Mouse (Mus musculus): ENCODE results near the gene Gm42878. TPM values are rescaled to one million over a fixed set of nuclear protein-coding genes. Genes with fewer than 3 reads are reported as not detected.
A peak's percentile ranks its signal among the peaks of the same experiment; 100 is the strongest.
"Not testable (repeated sequence)": the region's sequence is repeated elsewhere in the genome, so short reads cannot be mapped to it uniquely, and the experiment has no call there.

Gm42878 gene
- polyA plus RNA-seq, 1 experiment from 2014 or later = not detected

GRCm38 (mm10) chr5:121525774-121526450 is 19.4 kb downstream of the Gm42878 start:
- ATAC-seq = no peak
- Histone ChIP-seq H3K27ac (no peak overlapping the region), H3K4me1 (no peaks in the 10 kb centered on the region), H3K4me3 (no peak overlapping the region), H3K9ac (no peak overlapping the region), H3K27me3 (replicated peaks) (no peaks in the 10 kb centered on the region), H3K9me3 (replicated peaks) (no peaks in the 10 kb centered on the region), H3K36me3 (peaks cover 88% of the 10 kb centered on the region), H3K4me2 (no peak overlapping the region)
- WGBS (ENCODE audit: insufficient replicate concordance) = 90% methylated on average over 14 of the region's 14 CpGs

GRCm38 (mm10) chr5:121519758-121520157 is 25.5 kb downstream of the Gm42878 start:
- 39% methylated on average over 12 of the region's 17 CpGs for WGBS (ENCODE audit: insufficient replicate concordance)
- H3K4me3 ChIP-seq; H3K4me1 ChIP-seq; H3K9me3 ChIP-seq (replicated peaks); H3K4me2 ChIP-seq; H3K9ac ChIP-seq; H3K27me3 ChIP-seq (replicated peaks); ATAC-seq; H3K27ac ChIP-seq: not testable (repeated sequence)
- H3K36me3 ChIP-seq = peaks cover 50% of the 10 kb centered on the region

- Histone ChIP-seq H3K4me3 (no peak overlapping the region), H3K36me3 (peaks cover 42% of the 10 kb centered on the region), H3K4me2 (no peak overlapping the region), H3K27ac (no peak overlapping the region), H3K27me3 (replicated peaks) (no peaks in the 10 kb centered on the region), H3K9me3 (replicated peaks) (no peaks in the 10 kb centered on the region), H3K9ac (no peak overlapping the region), H3K4me1 (no peaks in the 10 kb centered on the region)
- WGBS (ENCODE audit: insufficient replicate concordance) = 73% methylated on average over 9 of the region's 9 CpGs
- no peak for ATAC-seq
Observed at GRCm38 (mm10) chr5:121518983-121519382, 26.3 kb downstream of the Gm42878 start.

GRCm38 (mm10) chr5:121510009-121510408 is 35.3 kb downstream of the Gm42878 start:
- whole genome bisulfite sequencing (ENCODE audit: insufficient replicate concordance) = 68% methylated on average over 7 of the region's 7 CpGs
- Histone ChIP-seq H3K4me1 (no peaks in the 10 kb centered on the region), H3K27ac (no peak overlapping the region), H3K4me3 (no peak overlapping the region), H3K27me3 (replicated peaks) (0 out of 2 replicates have a peak, but pooled peaks cover 3% of the 10 kb centered on the region), H3K9ac (no peak overlapping the region), H3K36me3 (no peaks in the 10 kb centered on the region), H3K4me2 (no peak overlapping the region), H3K9me3 (replicated peaks) (no peaks in the 10 kb centered on the region)
- ATAC-seq = no peak

DNA sequence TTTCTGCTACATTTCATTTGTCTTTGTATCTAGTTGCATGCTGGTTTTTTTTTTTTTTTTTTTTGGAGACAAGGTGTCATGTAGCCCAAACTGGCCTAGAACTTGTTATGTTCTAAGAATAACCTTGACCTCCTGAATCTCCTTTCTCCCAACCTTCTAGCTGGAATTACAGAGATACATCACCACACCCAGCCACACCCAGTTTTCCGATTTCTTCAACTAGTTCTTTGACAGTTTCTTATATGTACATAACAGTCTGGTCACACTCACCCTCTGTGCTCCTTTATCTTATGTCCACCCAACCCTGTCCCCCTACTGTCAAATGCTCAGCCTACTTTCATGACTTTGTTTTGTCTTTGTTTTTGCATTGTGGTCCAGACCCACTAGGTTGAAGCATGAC is 38.4 kb downstream of the Gm42878 start:
- no peaks in the 10 kb centered on the region for H3K9me3 ChIP-seq (replicated peaks)
- no peak overlapping the region for H3K27ac ChIP-seq
- H3K4me2 ChIP-seq = no peak overlapping the region
- 38% methylated on average over 1 of the region's 1 CpGs for WGBS (ENCODE audit: insufficient replicate concordance)
- no peak overlapping the region for H3K4me3 ChIP-seq
- no peak for ATAC-seq
- no peak overlapping the region for H3K9ac ChIP-seq
- no peaks in the 10 kb centered on the region for H3K36me3 ChIP-seq
- 0 out of 2 replicates have a peak, but pooled peaks cover 3% of the 10 kb centered on the region for H3K27me3 ChIP-seq (replicated peaks)
- no peaks in the 10 kb centered on the region for H3K4me1 ChIP-seq

- H3K9ac ChIP-seq = no peak within 1 kb of the TSS
- no peak within 1 kb of the TSS for H3K4me2 ChIP-seq
- H3K27me3 ChIP-seq (replicated peaks) = peaks cover 4% of the 10 kb centered on the region; the same call in 1 of the 2 replicates
- H3K27ac ChIP-seq = no peak within 1 kb of the TSS
- 72% methylated on average over 3 of the region's 3 CpGs for WGBS (ENCODE audit: insufficient replicate concordance)
- no peaks in the 10 kb centered on the region for H3K9me3 ChIP-seq (replicated peaks)
- no peak for ATAC-seq
- peaks cover 14% of the 10 kb centered on the region for H3K4me1 ChIP-seq
- H3K36me3 ChIP-seq = no peaks in the 10 kb centered on the region
- H3K4me3 ChIP-seq = no peak within 1 kb of the TSS
Observed at GRCm38 (mm10) chr5:121503231-121503630, 42.1 kb downstream of the Gm42878 start, which contains the start of gene Adam1b. Gene Adam1b, minus strand, starts transcription at chr5:121503435.

DNA sequence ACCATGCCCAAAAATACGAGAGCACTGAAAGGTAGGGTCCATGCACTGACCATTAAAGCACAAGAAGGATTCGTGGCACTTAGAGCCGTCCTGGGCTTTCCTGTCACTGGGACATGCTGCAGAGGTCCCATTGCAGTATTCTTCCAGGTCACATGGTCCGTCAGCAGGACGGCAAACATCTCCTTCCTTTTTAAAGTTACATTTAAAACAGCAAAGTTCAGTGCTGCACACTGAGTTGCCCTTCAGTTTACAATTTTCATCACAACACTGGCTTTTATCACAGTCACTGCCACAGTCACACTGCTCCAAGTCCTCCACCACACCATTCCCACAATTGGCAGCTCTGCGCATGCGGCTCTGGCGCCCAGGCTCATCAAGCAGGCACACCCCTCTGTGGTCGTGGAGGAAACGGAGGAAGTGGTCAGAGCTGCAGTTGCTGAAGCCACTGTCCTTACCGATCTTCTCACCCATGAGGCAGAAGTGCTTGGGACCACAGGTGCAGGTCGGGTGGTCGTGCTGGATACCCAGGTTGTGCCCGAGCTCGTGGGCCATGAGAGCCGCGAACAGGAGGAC is 43.8 kb downstream of the Gm42878 start:
- not testable (repeated sequence) for H3K9ac ChIP-seq; H3K4me3 ChIP-seq; H3K27ac ChIP-seq; H3K27me3 ChIP-seq (replicated peaks); H3K36me3 ChIP-seq; H3K9me3 ChIP-seq (replicated peaks)
- H3K4me2 ChIP-seq = peak overlapping the region; percentile 41
- ATAC-seq = peak; percentile 47; the same call in 1 of the 2 replicates
- WGBS (ENCODE audit: insufficient replicate concordance) = 25% methylated on average over 10 of the region's 17 CpGs
- peaks cover 14% of the 10 kb centered on the region for H3K4me1 ChIP-seq

GRCm38 (mm10) chr5:121500719-121501118 is 44.6 kb downstream of the Gm42878 start:
- no peak overlapping the region for H3K4me3 ChIP-seq
- H3K9ac ChIP-seq = no peak overlapping the region
- WGBS (ENCODE audit: insufficient replicate concordance) = 25% methylated on average over 7 of the region's 7 CpGs

DNA sequence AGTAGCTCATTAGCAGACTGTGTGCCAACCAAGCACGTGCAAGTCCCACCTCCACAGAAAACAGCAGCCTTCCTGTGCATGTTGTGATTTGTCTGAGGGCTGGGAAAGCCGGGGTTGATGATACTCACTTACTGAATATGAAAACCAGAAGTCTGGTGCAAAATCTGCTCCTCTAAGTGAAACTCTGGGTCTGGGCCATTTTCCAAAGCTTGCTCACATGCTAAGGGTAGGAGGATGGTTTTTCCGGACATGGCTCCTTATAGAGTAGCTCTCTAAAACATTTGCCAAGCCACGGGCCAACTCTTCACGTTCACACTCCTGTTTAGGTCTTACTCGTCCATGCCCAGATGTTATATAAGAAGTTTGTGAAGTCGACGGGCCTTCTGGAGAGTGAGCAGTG is 52.0 kb downstream of the Gm42878 start:
- 62% methylated on average over 8 of the region's 8 CpGs for WGBS (ENCODE audit: insufficient replicate concordance)
- Histone ChIP-seq H3K27ac (no peak overlapping the region), H3K4me3 (no peak overlapping the region), H3K27me3 (replicated peaks) (peaks cover 7% of the 10 kb centered on the region; the same call in 1 of the 2 replicates), H3K9me3 (replicated peaks) (no peaks in the 10 kb centered on the region), H3K9ac (no peak overlapping the region), H3K4me2 (no peak overlapping the region), H3K4me1 (no peaks in the 10 kb centered on the region), H3K36me3 (no peaks in the 10 kb centered on the region)
- no peak for ATAC-seq

More at GRCm38 (mm10) chr5:121500719-121501118, 44.6 kb downstream of the Gm42878 start:
- Histone ChIP-seq H3K9me3 (replicated peaks) (no peaks in the 10 kb centered on the region), H3K4me2 (peak overlapping the region; percentile 41), H3K27ac (no peak overlapping the region), H3K27me3 (replicated peaks) (peaks cover 4% of the 10 kb centered on the region; the same call in 1 of the 2 replicates), H3K36me3 (no peaks in the 10 kb centered on the region), H3K4me1 (peaks cover 14% of the 10 kb centered on the region)
- 0 out of 2 replicates have a peak, but pooled peaks have one; percentile 30 for ATAC-seq

- no peaks in the 10 kb centered on the region for H3K36me3 ChIP-seq
- ATAC-seq = no peak
- WGBS (ENCODE audit: insufficient replicate concordance) = 61% methylated on average over 5 of the region's 5 CpGs
Observed at GRCm38 (mm10) chr5:121484801-121485200, 60.5 kb downstream of the Gm42878 start.

DNA sequence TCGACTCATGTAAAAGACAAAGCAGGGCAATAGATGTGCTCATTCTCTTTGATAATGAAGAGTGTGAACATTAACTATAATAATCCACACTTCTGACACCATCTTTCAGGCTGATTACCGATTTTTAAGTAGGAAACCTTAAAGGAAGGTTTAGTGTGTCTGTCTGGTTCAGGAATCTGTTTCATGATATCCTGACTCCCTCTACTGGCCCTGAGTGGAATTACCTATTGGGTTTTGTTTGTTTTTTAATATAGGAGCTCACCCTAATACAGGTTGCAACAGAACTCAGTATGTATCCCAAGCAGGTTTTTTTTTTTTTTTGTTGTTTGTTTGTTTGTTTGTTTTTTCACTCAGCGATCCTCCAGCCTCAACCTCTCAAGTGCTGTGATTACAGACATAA is 67.6 kb downstream of the Gm42878 start:
- H3K9ac ChIP-seq = no peak overlapping the region
- 37% methylated on average over 3 of the region's 3 CpGs for WGBS (ENCODE audit: insufficient replicate concordance)
- H3K4me3 ChIP-seq = no peak overlapping the region
- no peak for ATAC-seq
- no peaks in the 10 kb centered on the region for H3K9me3 ChIP-seq (replicated peaks)
- no peaks in the 10 kb centered on the region for H3K36me3 ChIP-seq
- H3K4me2 ChIP-seq = no peak overlapping the region
- 0 out of 2 replicates have a peak, but pooled peaks cover 7% of the 10 kb centered on the region for H3K27me3 ChIP-seq (replicated peaks)
- no peak overlapping the region for H3K27ac ChIP-seq
- H3K4me1 ChIP-seq = peaks cover 37% of the 10 kb centered on the region

More at GRCm38 (mm10) chr5:121484801-121485200, 60.5 kb downstream of the Gm42878 start:
- Histone ChIP-seq H3K27me3 (replicated peaks) (peaks cover 7% of the 10 kb centered on the region; the same call in 1 of the 2 replicates), H3K4me3 (no peak overlapping the region), H3K4me2 (no peak overlapping the region), H3K9me3 (replicated peaks) (no peaks in the 10 kb centered on the region), H3K4me1 (no peaks in the 10 kb centered on the region), H3K27ac (no peak overlapping the region), H3K9ac (no peak overlapping the region)

DNA sequence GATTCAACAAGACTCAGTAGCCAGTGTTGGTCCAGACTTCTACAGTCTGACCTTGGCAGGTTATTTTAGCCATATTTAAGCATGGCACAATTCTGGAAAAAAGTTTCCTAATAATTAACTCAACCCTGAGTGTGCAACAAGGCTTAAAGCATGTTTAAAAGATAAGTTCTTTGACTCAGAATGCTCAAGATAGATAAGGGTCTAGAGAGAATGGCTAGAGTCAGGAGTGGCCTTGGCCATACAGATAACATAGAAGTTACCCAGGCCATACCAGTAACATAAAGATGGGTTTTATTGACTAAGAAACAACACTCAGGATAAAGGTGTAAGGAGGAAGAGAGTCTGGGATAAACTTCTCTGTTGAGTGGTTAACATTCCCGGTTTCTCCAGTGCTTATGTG is 69.2 kb downstream of the Gm42878 start:
- Histone ChIP-seq H3K9me3 (replicated peaks) (no peaks in the 10 kb centered on the region), H3K4me3 (no peak overlapping the region), H3K27ac (peak overlapping the region; percentile 80), H3K4me1 (peaks cover 50% of the 10 kb centered on the region), H3K4me2 (peak overlapping the region; percentile 39), H3K9ac (peak overlapping the region; percentile 35), H3K36me3 (no peaks in the 10 kb centered on the region), H3K27me3 (replicated peaks) (no peaks in the 10 kb centered on the region)
- 29% methylated on average over 1 of the region's 1 CpGs for WGBS (ENCODE audit: insufficient replicate concordance)
- ATAC-seq = peak; percentile 90
